Mouse (Mus musculus): ENCODE results near the gene Gna15.

- no peak for TF ChIP-seq EP300 (IDR thresholded peaks at IDR 0.05; ENCODE audit: low read depth)
- 0 out of 2 replicates have a peak, but pooled peaks have one; percentile 14 for TF ChIP-seq CTCF (IDR thresholded peaks at IDR 0.05; ENCODE audit: low read depth)
Observed at GRCm38 (mm10) chr10:81524051-81524605, at the start of gene Gna15.
